Mouse (Mus musculus) neural tube, embryonic 13.5 days (tissue): ENCODE results near the gene Cemip. TPM values are rescaled to one million over a fixed set of nuclear protein-coding genes. Genes with fewer than 3 reads are reported as not detected.
A peak's percentile ranks its signal among the peaks of the same experiment; 100 is the strongest.

Experiments used
- ATAC-seq: fragments of 200-750 bp; cut with Nextera tagmentation; 2 replicates; pipeline ENCODE4 v1.8.0; 2017; ENCODE audit warnings: low read depth, mild to moderate bottlenecking, moderate TSS enrichment, moderate library complexity
- H3K27ac ChIP-seq: fragments of 300-500 bp; sonication (generic); replicated peaks from 2 replicates; pipeline ENCODE4 v1.5.1; 2015; ENCODE audit warnings: moderate library complexity, mild to moderate bottlenecking, inconsistent platforms
- H3K27me3 ChIP-seq: fragments of 300-500 bp; sonication (generic); 2 replicates; pipeline ENCODE4 v1.6.1; 2015; ENCODE audit warnings: mild to moderate bottlenecking, inconsistent platforms
- H3K36me3 ChIP-seq: fragments of 300-500 bp; sonication (generic); 2 replicates; pipeline ENCODE4 v1.6.1; 2015; ENCODE audit warnings: mild to moderate bottlenecking, inconsistent platforms
- H3K4me1 ChIP-seq: fragments of 300-500 bp; sonication (generic); replicated peaks from 2 replicates; pipeline ENCODE4 v1.6.1; 2015; ENCODE audit warnings: inconsistent platforms
- H3K4me2 ChIP-seq: fragments of 300-500 bp; sonication (generic); 2 replicates; pipeline ENCODE4 v1.6.1; 2015; ENCODE audit warnings: inconsistent platforms, mild to moderate bottlenecking, moderate library complexity
- H3K4me3 ChIP-seq: fragments of 300-500 bp; sonication (generic); 2 replicates; pipeline ENCODE4 v1.5.1; 2015; ENCODE audit warnings: mild to moderate bottlenecking, inconsistent platforms
- H3K9ac ChIP-seq: fragments of 300-500 bp; sonication (generic); 2 replicates; pipeline ENCODE4 v1.6.1; 2015; ENCODE audit warnings: moderate library complexity, mild to moderate bottlenecking, inconsistent platforms
- H3K9me3 ChIP-seq: fragments of 300-500 bp; sonication (generic); 2 replicates; pipeline ENCODE4 v1.6.1; 2016; ENCODE audit warnings: inconsistent platforms
- WGBS: fragments of 180-500 bp; shearing (Covaris S2); methylation state at CpG from one replicate; pipeline ENCODE4 v1.1.7; 2015; 5-methylcytosine and 5-hydroxymethylcytosine counted together
- polyA plus RNA-seq: library from polyadenylated mRNA; unstranded; fragments of >200 nt; fragmentation: Nextera tagmentation; extraction: Ambion mirVana; gene quantifications from 2 replicates; pipeline ENCODE4 v1.2.1, GENCODE M21; 2015

The Cemip gene
- polyA plus RNA-seq, 1 experiment from 2014 or later: 0.59 TPM

GRCm38 (mm10) chr7:83883276-83884020, 202.9 kb downstream of the Cemip start:
- Histone ChIP-seq H3K4me1 (peaks cover 56% of the 10 kb centered on the region), H3K4me3 (peak overlapping the region; percentile 87), H3K27ac (peak overlapping the region; percentile 95), H3K9me3 (0 out of 2 replicates have a peak, but pooled peaks cover 3% of the 10 kb centered on the region), H3K4me2 (peak overlapping the region; percentile 90), H3K9ac (peak overlapping the region; percentile 96), H3K36me3 (peaks cover 11% of the 10 kb centered on the region), H3K27me3 (no peaks in the 10 kb centered on the region)
- under 1% methylated on average over 53 of the region's 91 CpGs for WGBS
- ATAC-seq: peak; percentile 72

Other genes starting within 250 kb of the Cemip start
- 10.1 and 11.2 TPM in 2 replicates for gene Tlnrd1, start 202.2 kb downstream of the Cemip start, polyA plus RNA-seq
- 71.8 and 90.6 TPM in 2 replicates for gene Mesd, start 202.0 kb downstream of the Cemip start, polyA plus RNA-seq
- 55.8 and 62.5 TPM in 2 replicates for gene Abhd17c, start 65.4 kb upstream of the Cemip start, polyA plus RNA-seq